Mouse (Mus musculus): ENCODE results near the gene Il6st. TPM values are rescaled to one million over a fixed set of nuclear protein-coding genes. Genes with fewer than 3 reads are reported as not detected.

The Il6st gene
- polyA plus RNA-seq (2012; rRNA removed) = 15.4 and 18.0 TPM in 2 replicates

GRCm38 (mm10) chr13:112463868-112464625, at the start of gene Il6st:
TSS of gene Il6st (plus strand) at chr13:112464070.

Other genes starting within 250 kb of the Il6st start
- 0.07 and 0.10 TPM in 2 replicates for gene Ankrd55, start 175.6 kb upstream of the Il6st start, polyA plus RNA-seq (2012; rRNA removed)
- gene Il31ra, start 130.3 kb downstream of the Il6st start, polyA plus RNA-seq (2012; rRNA removed) = not detected in 2 replicates
- gene Ddx4, start 188.4 kb downstream of the Il6st start, polyA plus RNA-seq (2012; rRNA removed) = not detected in 2 replicates
- 4.1 TPM in 2 replicates for gene Slc38a9, start 196.7 kb downstream of the Il6st start, polyA plus RNA-seq (2012; rRNA removed)

Measured in colon, adult 2 months (tissue).